Mouse (Mus musculus): ENCODE results near the gene Ttc24. TPM values are rescaled to one million over a fixed set of nuclear protein-coding genes. Genes with fewer than 3 reads are reported as not detected.
A peak's percentile ranks its signal among the peaks of the same experiment; 100 is the strongest.

The Ttc24 gene
- total RNA-seq (2021) = not detected

DNA sequence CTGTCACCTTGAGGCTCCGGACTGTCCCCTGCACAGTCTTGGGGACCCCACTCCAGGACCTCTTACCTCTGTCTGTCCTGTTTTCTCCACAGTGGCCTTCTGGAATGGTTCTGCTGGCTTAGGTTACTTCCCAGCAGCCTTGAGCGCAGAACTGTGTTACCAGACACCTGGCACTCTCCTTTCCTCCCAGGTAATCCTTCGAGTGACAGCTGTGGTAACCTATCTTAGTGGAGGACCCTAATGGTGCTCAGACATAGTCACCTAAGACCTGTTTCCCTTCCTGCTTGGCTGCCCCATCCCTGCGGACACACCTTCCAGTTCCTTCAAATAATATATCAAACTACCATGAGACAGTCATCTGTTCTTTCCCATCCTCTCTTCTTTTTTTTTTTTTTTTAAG, at the start of gene Ttc24:
TSS of gene Ttc24 (minus strand) at position 101 of the 400 bp plus-strand sequence.
- intact Hi-C loops (cut with DNase I) = no loop called here
- DNase-seq = no peak

DNA sequence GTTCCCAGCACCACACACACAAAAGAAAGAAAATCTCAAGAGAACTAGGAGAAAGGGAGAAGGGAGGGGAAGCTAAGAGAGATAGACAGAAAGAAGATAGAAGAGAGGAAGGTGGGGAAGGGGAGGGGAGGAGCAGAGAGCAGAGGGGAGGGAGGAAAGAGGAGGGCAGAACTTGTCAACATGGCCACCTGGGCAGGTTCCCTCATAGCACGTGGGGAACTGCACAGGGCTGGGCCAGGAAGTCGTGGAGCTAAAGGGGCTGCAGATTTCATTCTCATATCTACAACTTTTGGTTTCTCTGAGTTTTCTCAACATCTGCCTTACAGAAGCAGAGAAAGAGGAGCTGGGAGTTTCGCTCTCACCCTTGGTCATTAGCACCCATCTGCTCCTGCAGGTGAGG, 49.5 kb upstream of the Ttc24 start:
- intact Hi-C loops (cut with DNase I) = no loop called here

GRCm38 (mm10) chr3:88126181-88126580, 48.1 kb upstream of the Ttc24 start:
- intact Hi-C loops (cut with DNase I) = no loop called here
- DNase-seq = no peak

More for the DNA sequence above, 49.5 kb upstream of the Ttc24 start:
- DNase-seq = no peak

DNA sequence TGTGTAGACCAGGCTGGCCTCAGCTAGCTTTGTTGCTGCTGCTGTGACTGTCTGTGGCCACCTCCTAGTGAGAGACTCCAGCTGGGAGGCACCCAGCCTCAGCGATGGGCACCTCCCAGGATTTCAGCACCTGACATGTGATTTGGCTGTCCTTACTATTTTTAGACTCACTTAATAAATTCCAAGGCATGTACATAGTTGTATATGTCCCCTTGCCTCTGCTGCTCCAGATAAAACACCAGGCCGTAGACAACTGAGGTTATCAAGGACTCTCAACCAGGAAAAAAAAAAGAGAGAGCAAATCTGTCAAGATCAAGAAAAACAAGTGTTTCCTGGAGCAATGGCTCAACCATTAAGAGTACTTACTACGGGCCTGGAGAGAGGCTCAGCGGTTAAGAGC, 47.1 kb upstream of the Ttc24 start:
- intact Hi-C loops (cut with DNase I) = no loop called here
- no peak for DNase-seq

- DNase-seq = no peak
- intact Hi-C loops (cut with DNase I) = loop anchor here (5.0 kb wide), 2 partner anchors 51 to 121 kb away; no protein-coding TSS in a partner anchor
These were observed 43.3 kb upstream of the Ttc24 start for GRCm38 (mm10) chr3:88121164-88122131.

DNA sequence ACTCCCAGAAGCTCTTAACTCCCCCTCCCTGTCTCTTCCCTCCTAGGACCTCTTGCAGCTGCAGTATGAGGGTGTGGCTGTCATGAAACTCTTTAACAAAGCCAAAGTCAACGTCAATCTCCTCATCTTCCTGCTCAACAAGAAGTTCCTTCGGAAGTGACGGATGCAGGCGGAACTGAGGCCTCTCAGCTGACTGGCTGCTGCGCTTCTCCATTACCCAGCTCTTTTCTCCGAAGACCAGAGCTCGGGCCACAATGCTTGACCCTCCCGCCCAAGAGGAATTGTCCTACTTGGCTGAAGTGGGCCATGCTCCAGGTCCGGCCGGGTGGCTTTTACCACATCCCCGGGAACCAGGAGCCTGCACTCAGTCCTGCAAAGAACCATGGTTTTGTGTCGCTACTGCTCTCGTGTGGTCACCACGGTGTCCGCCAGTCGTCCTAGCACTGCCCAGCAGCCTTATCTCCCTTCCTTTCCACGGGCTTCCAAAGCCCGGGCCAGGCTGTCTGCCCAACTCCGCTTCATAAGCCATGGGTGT, 42.1 kb upstream of the Ttc24 start:
- peak; percentile 56 to 63 for DNase-seq
- intact Hi-C loops (cut with DNase I) = loop anchor here (5.0 kb wide), 2 partner anchors 52 to 122 kb away; no protein-coding TSS in a partner anchor

GRCm38 (mm10) chr3:88114396-88114795, 36.3 kb upstream of the Ttc24 start:
- intact Hi-C loops (cut with DNase I) = no loop called here
- DNase-seq = no peak

DNA sequence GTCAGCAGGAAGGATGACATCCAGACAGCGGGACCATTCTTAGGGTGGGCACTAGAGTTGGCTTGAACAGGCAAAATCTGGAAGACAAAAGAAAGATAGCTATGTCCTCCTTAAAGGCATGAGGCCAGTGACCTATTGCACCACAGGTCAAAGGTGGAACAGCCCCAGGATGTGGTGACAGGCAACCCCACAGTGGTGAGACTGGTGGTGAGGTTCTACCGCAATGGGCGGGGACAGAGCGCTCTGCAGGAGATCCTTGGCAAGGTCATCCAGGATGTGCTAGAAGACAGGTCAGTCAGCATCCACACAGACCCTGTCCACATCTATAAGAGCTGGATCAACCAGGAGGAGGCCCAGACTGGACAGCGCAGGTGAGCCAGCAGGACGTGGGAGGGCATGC, 31.0 kb upstream of the Ttc24 start:
- intact Hi-C loops (cut with DNase I) = no loop called here
- DNase-seq = no peak

DNA sequence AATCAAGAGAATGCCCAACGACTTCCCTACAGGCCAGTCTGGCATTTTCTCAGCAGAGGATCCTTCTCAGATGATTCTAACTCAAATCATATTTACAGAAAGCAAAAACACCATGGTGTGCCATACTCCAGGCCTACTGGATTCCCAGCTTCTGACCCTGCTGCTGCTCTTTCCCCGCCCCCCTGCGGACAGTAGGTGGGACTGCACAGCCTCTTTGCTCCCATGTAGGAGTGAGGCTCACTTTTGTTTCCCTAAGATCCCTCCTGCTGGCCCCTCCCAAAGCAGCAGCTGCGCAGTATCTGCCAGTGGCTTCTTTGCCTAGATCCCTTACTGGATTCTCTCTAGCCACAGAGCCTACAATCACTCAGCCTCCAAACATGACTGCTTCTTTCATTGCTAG, 28.0 kb upstream of the Ttc24 start:
- DNase-seq = no peak
- intact Hi-C loops (cut with DNase I) = no loop called here

DNA sequence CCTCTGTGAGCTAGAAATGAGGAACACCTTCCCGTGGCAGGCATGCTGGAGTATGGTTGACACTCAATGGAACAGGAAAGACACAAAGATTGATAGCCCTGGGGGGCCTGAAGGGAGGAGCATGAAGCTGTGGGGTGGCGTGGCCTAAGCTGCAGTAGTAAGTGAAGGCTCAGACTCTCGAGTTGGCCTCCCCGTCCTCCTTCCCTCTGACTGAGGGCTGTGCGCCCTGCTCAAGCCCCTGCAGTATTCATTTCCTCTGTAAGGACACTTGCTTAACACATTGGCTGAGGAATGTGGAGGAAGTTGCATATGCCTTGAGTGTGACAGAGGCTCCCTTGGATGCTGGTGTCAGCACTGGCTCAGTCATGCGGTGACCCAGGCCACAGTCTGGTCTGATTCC, 24.5 kb upstream of the Ttc24 start:
- DNase-seq = no peak
- intact Hi-C loops (cut with DNase I) = no loop called here

DNA sequence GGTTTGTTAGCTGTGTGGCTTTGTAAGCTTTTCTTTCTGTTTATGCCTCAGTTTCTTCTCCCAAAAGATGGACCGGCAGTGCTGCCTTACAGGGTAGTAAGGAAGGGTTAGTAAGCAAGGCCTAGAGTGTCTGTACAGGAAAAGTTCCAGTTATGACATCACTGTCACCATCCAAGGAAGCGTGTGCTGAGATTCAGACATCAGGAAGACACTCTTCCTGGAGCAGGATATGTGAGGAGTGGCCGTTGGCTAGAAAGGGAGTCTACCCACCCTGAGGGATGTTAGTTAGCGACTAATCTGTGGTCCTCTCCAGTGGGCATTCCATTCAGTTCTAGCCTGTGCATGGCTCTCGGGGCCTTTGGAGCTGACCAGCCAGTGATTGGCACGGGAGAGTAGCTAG, 24.1 kb upstream of the Ttc24 start:
- DNase-seq = no peak
- intact Hi-C loops (cut with DNase I) = no loop called here

DNA sequence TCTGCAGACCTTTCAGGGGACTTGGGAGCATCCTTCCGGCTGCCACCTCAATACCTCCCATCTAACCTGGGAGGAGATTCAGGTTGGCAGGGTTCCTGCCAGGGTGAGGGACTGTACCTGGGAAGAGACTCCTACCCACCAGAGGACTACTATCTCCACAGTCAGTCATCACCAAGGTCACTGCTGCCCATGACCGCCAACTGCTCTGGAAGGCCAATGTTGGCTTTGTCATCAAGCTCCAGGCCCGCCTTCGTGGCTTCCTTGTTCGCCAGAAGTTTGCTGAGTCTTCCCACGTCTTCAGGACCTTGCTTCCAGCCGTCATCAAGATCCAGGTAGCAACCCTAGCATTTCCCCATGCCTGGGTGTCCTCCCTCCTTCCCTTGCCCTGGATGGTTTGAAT, 23.6 kb upstream of the Ttc24 start:
- intact Hi-C loops (cut with DNase I) = no loop called here
- no peak for DNase-seq

DNA sequence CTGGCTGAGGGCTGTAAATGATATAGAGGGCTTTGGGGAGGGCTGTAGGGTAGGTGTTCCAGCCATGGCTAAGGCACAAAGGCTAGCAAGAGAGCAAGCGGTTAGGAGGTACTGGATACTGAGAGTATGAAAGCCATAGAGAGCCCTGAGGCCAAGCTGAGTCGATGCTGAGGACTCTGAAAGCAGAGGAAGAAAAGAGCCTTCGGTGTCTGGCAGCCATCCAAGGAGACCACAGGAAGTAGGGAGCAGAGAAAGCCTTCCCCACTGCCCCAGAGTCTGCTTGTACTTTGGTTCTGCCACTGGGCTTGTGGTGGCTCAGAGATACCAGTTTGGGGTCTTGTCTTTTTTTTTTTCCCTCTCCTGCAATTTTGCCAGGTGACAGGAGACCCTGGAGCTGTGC, 22.1 kb upstream of the Ttc24 start:
- intact Hi-C loops (cut with DNase I) = no loop called here
- DNase-seq = no peak

GRCm38 (mm10) chr3:88097666-88098065, 19.6 kb upstream of the Ttc24 start:
- intact Hi-C loops (cut with DNase I) = no loop called here
- DNase-seq = no peak

GRCm38 (mm10) chr3:88094126-88094525, 16.0 kb upstream of the Ttc24 start:
- no peak for DNase-seq
- intact Hi-C loops (cut with DNase I) = no loop called here

GRCm38 (mm10) chr3:88090616-88091015, 12.5 kb upstream of the Ttc24 start:
- intact Hi-C loops (cut with DNase I) = no loop called here
- no peak for DNase-seq

DNA sequence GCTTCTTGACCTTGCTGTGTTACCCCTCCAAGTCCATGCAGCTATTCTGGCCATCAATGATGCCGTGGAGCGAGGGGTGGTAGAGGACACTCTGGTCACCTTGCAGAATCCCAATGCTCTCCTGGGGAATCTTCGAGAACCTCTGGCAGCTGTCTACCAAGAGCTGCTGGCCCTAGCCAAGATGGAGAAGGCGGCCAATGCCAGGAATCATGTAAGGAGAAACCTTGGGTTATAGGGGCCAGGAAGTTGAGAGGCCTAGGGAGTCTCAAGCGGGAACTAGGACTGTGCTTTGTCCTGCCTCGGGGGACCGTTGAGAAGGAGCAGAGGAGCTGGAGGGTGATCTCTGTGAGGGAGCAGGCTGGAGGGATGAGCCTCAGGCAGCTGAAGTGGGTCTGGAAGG, 12.0 kb upstream of the Ttc24 start:
- no peak for DNase-seq
- intact Hi-C loops (cut with DNase I) = no loop called here

- peak; percentile 21 to 23 for DNase-seq
These were observed 9.6 kb upstream of the Ttc24 start for GRCm38 (mm10) chr3:88087688-88088087.

GRCm38 (mm10) chr3:88085459-88085858, 7.4 kb upstream of the Ttc24 start:
- intact Hi-C loops (cut with DNase I) = loop anchor here (5.0 kb wide), 1 partner anchor 72 kb away; no protein-coding TSS in a partner anchor
- DNase-seq = no peak

More at GRCm38 (mm10) chr3:88087688-88088087, 9.6 kb upstream of the Ttc24 start:
- intact Hi-C loops (cut with DNase I) = loop anchor here (1.0 to 5.0 kb wide), 5 partner anchors 29 to 155 kb away; no protein-coding TSS in a partner anchor

DNA sequence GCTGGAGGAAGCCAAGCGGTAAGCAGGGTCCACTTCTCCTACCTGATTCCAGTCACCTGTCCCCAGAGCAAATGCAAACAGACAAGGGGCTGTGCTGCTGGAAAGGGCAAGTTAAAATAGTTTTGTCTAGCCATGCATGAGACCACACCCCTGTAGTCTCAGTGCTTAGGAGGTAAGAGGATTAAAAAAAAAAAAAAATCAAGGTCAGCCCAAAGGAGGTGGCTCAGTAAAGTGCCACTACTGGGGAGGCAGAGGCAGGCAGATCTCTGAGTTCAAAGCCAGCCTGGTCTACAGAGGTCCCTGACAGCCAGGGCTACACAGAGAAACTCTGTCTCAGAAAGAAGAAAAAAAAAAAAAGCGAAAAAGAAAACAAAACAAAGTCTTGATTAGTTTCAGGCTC, 5.9 kb upstream of the Ttc24 start:
- DNase-seq = no peak
- intact Hi-C loops (cut with DNase I) = no loop called here

GRCm38 (mm10) chr3:88082663-88083062, 4.6 kb upstream of the Ttc24 start:
- DNase-seq = no peak
- intact Hi-C loops (cut with DNase I) = no loop called here

GRCm38 (mm10) chr3:88082224-88082618, 4.1 kb upstream of the Ttc24 start:
- intact Hi-C loops (cut with DNase I) = no loop called here

More at GRCm38 (mm10) chr3:88082224-88082618, 4.1 kb upstream of the Ttc24 start:
- DNase-seq = no peak

Data from heart, postnatal 36 days (tissue).